Mouse (Mus musculus) liver, adult (tissue): ENCODE measurements around the gene Fah.

Source experiments
- GATA4 ChIP-seq: IDR thresholded peaks from 2 replicates; pipeline ENCODE4 v1.6.1; 2014; ENCODE audit warnings: mild to moderate bottlenecking, low read length; ENCODE audit not compliant: insufficient replicate concordance

Fah gene

DNA sequence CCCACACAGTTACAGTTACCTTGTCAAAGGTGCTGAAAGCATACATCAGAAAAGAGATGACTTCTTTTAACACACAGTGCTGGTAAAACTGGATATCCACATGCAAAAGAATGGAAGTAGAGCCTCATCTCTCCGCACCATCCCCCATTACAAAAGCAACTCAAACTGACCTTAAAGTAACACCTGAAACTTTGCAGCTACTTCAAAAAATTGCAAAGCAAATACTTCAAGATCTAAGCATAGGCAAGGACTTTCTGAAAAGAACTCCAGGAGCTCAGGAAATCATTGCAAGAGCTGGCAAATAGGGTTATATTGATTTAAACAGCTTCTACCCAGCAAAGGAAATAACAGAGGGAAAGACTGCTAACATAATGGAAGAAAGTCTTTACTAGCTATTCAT, 46.0 kb downstream of the Fah start:
- TF ChIP-seq GATA4, result no peak

DNA sequence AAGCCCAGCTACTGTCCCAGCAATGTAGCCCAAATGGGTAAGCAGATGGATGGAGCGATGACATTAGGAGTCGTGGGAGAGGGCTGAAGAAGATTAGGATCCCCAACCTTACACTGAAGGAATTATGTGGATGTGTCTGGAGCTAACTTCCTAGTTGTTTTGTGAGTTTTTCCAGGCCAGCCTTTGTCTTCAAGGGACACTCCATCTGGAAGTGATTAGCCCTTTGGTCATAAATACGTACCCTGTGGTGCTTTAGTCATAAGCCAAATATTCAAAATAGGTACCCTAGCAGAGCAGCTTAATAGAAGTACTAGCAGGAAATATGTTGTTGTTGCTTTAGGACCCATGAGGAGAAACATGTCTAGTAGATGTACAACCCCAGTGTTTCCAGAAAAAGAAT, 49.2 kb downstream of the Fah start:
- no peak for TF ChIP-seq GATA4

DNA sequence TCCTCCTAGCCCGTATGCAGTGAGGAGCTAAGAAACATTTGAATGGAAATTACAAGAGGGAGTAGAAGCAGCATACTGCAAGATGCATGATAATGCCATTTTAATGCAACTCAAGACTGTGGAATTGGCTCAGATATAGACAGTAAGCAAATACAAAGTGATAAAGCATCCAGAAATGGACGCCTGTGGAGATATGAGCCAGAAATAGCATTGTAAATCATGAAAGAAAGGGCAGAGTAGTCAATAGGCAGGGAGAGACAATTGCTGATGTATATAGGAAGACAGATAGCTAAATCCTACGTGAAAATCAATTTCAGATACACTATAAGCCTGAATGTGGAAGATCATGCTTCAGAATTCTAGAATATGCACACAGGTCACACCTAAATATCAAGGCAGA, 51.2 kb downstream of the Fah start:
- no peak for TF ChIP-seq GATA4

DNA sequence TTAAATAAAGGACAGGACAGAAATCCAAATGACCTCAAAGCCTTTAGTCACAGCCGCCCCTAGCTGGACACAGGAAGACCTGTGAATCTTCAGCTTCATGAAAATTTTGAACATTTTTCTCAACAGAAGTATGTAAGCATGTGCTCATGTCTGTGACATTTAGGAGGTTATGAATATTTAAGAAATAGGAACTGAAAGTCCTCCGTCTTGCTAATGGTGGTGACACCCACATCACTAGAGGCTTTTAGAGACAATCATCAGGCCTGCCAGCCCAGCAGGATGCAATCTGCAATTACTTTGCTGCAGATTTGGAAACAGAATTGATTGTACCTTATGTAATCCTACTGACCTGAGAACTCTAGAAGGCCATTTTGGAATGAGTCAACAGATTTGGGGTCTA, 55.0 kb downstream of the Fah start:
- TF ChIP-seq GATA4, result no peak

DNA sequence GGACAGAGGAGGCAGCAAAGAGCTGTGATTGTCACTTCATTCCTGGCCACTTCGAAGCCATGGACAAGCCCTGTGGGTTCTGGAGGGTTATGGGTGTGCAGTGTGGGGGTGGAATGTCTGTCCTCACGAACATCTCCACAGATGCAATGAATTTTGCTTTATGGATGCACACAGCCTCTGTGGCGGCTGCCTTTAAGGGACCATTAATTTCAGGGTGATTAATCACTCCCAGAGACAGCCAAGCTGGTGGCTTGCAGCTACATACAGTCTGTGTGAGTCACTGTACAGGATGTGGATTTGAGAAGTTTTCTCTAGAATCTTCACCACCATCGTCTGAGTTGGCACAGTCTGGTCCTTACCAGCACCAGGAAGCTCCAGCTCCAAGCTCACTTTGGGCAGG, 59.9 kb downstream of the Fah start:
- no peak for TF ChIP-seq GATA4

DNA sequence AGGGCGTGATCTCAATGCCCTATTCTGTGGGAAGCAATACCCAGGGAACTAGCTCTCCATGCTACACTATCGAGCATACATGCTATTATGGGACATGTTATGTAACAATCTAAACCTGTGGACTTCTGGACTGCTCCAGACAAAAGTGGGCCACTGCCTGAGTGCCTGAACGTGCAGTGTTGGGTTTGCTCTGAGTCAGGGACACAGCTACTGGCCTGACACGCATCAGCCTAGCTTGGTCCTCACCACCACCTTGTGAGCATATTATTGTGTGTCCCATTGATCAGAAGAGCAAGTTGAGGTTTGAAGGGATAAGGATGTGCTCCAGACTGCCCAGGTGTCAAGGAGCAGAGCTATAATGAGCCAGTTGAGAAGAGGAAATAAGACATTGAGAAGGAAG, 61.6 kb downstream of the Fah start:
- TF ChIP-seq GATA4, result no peak
